Mouse (Mus musculus) megakaryocyte, embryonic 14.5 days (primary cell): ENCODE results near the gene Prkcz. TPM values are rescaled to one million over a fixed set of nuclear protein-coding genes. Genes with fewer than 3 reads are reported as not detected.

Source experiments
- H3K27me3 ChIP-seq: replicated peaks from 2 replicates; pipeline ENCODE3; 2012; ENCODE audit warnings: inconsistent platforms
- H3K36me3 ChIP-seq: replicated peaks from 2 replicates; pipeline ENCODE3; 2012; ENCODE audit warnings: low read length, inconsistent platforms, mixed read lengths
- H3K4me1 ChIP-seq: 2 replicates; pipeline ENCODE4 v1.6.1; 2012; ENCODE audit warnings: inconsistent platforms
- H3K4me3 ChIP-seq: replicated peaks from 2 replicates; pipeline ENCODE3; 2012; ENCODE audit warnings: moderate library complexity, mild to moderate bottlenecking, inconsistent platforms
- H3K9me3 ChIP-seq: 2 replicates; pipeline ENCODE4 v1.6.1; 2012; ENCODE audit warnings: inconsistent platforms
- FLI1 ChIP-seq: IDR thresholded peaks from 2 replicates; pipeline ENCODE4 v1.6.1; 2012; ENCODE audit warnings: low read length, inconsistent platforms, mixed read lengths
- GATA1 ChIP-seq: IDR thresholded peaks from 3 replicates; pipeline ENCODE4 v1.6.1; 2012; ENCODE audit warnings: mixed read lengths, low read length, inconsistent platforms, borderline replicate concordance
- polyA plus RNA-seq: library from polyadenylated mRNA; stranded (reverse); fragments of >175 nt; gene quantifications from 2 replicates; pipeline ENCODE4 v1.2.3, GENCODE M21; 2012; ENCODE audit warnings: low replicate concordance; ENCODE audit not compliant: insufficient read depth

Gene Prkcz
- polyA plus RNA-seq, 1 experiment, result not detected

DNA sequence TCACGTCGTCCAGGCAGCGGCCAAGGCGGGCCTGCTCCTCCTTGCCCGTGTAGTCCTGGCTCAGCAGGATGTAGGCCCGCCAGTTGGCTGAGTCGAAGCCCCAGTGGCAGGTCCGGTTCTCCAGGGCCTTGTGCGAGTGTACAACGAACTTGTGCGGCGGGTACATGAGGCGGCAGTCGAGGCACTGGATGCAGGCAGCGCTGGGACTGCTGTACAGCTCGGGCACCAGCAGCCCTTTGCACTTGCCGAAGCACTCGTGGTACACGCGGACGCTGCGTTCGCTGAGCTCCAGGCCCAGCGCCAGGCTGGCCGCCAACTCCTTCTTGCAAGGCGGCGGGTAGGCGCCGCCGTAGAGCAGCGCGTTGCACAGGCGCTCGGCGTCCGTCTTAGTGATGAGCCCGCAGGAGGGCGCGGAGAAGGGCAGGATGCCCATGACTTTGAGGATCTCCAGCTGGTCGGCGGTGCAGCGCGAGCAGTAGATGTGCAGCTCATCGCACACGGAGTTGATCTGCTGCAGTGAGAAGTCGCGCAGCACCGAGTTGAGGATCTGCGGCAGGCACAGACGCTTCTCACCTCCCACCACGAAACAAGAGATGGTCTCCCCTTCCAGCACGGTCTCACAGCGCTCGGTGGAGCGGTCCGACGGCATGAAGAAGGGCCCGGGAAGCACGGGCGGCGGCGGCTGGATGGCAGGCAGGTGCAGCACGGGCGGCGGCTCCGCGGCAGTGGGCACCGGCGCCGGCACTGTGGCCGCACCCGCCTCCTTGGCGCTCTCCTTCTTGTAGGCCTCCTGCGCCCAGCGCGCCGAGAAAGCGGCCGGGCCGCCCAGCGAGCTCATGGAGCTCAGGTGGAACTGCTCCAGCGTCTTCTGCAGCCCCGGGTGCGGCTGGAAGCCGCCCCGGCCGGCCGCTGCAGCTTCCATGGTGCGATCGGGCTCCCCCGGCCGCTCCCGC is 139.3 kb downstream of the Prkcz start:
- peaks cover 79% of the 10 kb centered on the region for H3K4me1 ChIP-seq
- no peak for TF ChIP-seq FLI1
- TF ChIP-seq GATA1, result no peak

DNA sequence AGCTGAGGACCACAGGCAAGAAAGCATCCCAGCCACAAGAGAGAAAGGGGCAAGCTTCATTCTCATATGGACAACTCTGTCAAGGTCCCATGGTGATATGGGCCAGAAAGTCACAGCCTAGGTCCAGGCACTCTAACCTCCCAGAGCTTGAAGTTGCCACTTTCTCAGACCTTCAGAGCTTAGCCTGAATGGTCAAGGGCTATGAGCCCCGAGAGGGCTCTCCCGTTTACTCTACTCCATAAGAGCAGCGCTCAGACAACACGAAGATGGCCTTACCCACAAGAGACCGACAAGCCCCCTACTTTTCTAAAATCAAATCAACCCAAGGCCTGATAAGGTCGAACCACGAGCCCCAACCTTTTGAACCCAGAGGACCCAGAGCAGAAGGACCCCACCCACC is 140.1 kb downstream of the Prkcz start:
- Histone ChIP-seq H3K4me1 (peaks cover 81% of the 10 kb centered on the region), H3K4me3 (peak overlapping the region; percentile 96), H3K9me3 (no peaks in the 10 kb centered on the region), H3K27me3 (peaks cover 9% of the 10 kb centered on the region), H3K36me3 (peaks cover 39% of the 10 kb centered on the region)
- TF ChIP-seq GATA1 (no peak), FLI1 (no peak)

More for the DNA sequence above, 139.3 kb downstream of the Prkcz start:
- H3K27me3 ChIP-seq, result peaks cover 12% of the 10 kb centered on the region
- no peaks in the 10 kb centered on the region for H3K9me3 ChIP-seq
- peak overlapping the region; percentile 96 for H3K4me3 ChIP-seq
- peaks cover 31% of the 10 kb centered on the region for H3K36me3 ChIP-seq

DNA sequence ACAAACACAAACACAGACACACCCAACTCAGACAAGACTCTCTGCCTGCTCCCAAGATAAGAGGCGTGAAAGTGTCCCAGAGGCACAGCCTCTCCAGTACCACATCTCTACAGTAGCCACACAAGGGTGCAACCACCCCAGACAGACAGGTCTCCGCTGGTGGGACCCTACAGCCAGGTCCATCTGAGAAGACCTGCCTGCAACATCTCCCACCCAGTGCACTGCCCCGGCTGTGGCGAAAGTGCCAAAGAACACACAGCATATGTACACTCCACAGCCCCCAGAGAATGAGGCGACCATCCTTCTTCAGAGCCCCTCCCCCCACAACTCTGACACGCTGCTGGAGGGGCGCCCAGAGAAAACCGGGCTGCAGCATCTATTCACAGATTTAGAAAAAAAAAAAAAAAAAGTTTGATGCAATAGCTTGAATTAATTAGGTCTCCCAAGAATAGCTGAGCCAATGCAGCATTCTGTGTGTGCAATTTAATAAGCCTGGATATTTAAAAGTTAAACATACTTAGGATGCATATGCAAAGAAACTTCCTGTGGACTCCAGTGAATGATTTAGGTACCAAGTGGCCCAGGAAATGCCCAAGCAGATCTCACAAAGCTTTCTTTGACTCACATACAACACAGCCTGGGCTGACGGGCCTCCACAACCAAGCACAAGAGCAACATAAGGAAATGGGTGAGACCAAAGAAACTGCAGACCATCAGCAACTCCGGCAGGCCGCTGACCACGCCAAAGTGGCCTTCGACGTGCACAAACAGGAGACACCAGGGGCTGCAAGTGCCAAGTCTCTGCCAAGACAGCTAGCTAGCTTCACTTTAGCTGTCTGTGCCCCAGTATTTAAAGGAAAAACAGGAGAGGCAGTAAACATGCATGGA is 140.7 kb downstream of the Prkcz start:
- Histone ChIP-seq H3K36me3 (peaks cover 45% of the 10 kb centered on the region), H3K27me3 (peaks cover 3% of the 10 kb centered on the region), H3K9me3 (no peaks in the 10 kb centered on the region), H3K4me3 (peak overlapping the region; percentile 96), H3K4me1 (peaks cover 81% of the 10 kb centered on the region)
- no peak for TF ChIP-seq GATA1
- TF ChIP-seq FLI1, result no peak

DNA sequence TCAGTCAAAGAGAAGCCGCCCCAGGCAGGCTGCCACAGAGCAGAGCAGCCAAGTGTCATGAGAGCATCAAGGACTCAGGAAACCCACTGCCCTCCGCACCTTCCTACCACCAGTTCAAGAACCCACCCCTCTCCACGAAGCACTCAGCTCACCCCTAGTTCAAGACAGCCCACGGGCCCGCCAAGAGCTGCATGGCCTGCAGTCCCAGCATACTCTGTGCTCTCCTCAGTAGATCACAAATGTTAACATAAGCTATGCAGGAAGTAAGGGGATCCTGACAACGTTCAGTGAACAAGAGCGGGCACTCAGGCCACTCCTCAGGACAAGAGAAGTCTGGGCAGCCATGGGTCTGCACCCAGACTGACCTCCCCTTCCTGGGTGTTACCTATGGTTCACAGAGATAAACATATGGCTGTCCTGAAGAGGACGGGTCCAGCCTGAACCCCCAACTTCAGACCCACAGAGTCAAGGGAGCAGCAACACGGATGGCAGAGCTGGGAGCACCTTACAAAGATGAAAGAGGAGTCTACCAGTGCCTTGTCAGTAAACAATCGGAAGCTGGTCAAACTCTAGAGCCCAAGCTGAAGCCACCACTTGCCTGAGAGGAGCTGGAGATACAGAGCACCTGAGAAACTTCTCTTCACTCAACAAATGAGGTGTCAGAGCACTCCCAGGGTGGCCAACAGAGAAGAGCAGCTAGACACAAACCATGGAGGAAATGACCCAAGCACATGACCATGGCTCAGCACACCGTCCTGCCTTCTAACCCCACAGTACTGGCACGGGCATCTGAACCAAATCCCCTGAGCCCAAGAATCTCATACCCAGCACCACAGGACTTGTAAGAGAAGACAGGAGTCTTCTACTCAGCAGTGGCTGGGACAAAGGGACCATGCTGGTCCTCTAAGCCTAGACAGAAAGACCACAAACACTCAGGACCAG is 141.6 kb downstream of the Prkcz start:
- peaks cover 53% of the 10 kb centered on the region for H3K36me3 ChIP-seq
- H3K4me1 ChIP-seq, result peaks cover 85% of the 10 kb centered on the region
- H3K27me3 ChIP-seq, result no peaks in the 10 kb centered on the region
- H3K4me3 ChIP-seq, result peak overlapping the region; percentile 96
- H3K9me3 ChIP-seq, result no peaks in the 10 kb centered on the region
- no peak for TF ChIP-seq FLI1
- no peak for TF ChIP-seq GATA1

DNA sequence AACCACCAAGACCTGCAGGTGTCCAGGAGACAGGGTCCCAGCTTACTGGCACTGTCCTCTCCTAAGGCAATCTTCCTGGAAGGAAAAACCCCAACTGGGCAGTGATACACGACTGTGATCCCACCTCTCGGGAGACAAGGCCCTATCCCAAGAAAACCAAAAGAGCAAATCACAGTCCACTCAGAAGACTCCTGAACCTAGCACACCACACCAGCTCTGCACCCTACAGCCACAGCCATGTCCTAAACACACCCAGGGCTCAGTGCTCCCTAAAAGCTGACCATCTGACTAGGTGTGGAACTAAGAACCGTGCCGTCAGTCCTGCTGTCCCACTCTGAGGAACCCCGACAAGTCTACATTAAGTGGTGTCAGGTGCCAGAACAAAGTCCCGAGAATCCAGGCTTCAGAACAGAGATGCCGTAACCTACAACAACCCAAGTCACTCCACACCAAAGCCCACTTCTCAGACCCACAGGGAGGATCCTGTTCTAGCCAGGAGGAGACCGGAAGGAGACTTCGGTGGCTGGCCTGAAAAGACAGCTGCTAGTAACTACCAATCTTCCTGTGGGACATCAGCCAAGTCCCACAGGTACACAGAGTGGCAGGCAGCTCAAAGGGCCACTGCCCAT is 142.9 kb downstream of the Prkcz start:
- H3K36me3 ChIP-seq, result peaks cover 65% of the 10 kb centered on the region
- peaks cover 85% of the 10 kb centered on the region for H3K4me1 ChIP-seq
- no peaks in the 10 kb centered on the region for H3K27me3 ChIP-seq
- peak overlapping the region; percentile 96 for H3K4me3 ChIP-seq
- no peaks in the 10 kb centered on the region for H3K9me3 ChIP-seq
- no peak for TF ChIP-seq GATA1
- no peak for TF ChIP-seq FLI1

DNA sequence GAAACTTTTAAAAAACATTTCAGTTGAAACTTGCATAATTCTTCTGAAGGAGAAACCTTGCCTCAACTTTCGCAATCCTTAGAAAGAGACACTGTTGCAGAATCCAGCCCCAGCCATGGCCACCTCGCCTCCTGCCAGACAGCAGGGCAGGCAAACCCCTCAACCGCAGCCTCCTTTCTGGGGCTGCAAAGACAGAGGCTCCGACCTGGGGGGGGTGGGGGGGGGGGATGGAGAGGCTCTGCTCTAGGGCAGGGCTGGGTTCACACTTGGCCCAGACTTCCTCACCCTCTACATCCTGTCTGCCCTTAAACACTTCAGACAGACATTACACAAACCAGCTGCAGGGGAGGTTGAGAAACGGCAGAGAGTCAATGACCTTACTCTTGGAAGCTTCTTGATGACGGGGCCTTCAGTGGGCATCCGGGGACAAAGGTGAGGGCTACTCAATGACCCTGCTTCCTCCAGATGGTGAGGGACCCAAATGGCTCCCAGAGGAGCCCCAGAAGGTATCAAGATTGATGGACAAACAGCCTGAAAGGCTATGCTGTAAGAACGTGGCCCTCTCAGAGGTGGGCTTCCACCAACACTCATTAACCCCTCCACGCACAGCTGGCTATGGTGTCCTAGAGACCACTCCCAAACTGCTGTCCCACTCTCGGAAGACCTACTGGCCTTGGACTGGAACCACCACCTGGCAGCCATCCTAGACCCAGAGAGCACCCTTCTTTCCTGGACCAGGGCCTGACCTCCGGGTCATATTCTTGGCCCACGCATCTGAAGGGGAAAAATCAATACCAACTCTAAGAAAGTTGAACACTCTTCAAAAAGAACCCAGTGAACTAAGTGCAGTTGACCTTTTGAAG is 143.7 kb downstream of the Prkcz start:
- H3K4me1 ChIP-seq, result peaks cover 90% of the 10 kb centered on the region
- H3K36me3 ChIP-seq, result peaks cover 71% of the 10 kb centered on the region
- no peaks in the 10 kb centered on the region for H3K9me3 ChIP-seq
- H3K27me3 ChIP-seq, result no peaks in the 10 kb centered on the region
- peak overlapping the region; percentile 83 for H3K4me3 ChIP-seq
- TF ChIP-seq FLI1 (no peak), GATA1 (no peak)

DNA sequence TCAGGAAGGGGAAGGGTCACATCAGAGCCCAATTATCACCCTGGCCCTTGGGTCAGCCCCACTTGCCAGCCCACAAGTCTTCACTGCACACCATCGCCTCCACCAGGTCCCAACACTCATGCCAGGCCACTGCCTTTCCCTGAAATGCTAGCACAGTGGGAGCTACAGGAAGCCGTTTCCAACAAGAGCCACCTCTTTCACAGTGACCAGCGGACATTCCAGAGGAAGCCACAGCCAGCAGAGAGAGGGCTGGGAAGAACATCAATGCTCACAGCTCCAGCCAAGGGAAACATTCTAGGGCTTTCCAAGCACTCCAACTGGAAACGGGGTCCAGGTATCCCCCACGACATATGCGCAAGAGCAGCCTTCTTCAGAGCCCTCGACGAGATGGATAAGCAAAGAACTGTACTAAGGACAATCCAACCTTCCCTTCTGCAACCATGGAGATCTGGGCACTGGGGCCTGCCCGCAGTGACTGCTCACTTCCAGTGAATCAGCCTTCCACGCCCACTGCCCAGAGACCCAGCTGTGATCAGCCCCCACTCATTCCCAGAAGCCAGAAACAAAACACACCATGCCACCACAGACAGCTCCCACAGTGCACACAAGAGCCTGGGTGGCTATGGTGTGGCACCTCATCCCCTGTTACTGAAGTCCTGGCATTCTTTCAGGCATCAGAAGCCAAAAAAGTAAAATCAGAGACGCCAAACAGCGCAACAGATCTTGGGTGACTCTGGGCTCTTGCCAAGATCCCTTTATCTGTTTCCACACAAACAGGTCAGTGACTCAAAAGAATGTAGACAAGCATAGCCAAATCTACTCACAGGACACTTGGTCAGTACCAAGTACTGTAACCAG is 145.2 kb downstream of the Prkcz start:
- TF ChIP-seq GATA1, result no peak
- TF ChIP-seq FLI1, result no peak
- Histone ChIP-seq H3K9me3 (no peaks in the 10 kb centered on the region), H3K36me3 (peaks cover 79% of the 10 kb centered on the region), H3K27me3 (no peaks in the 10 kb centered on the region), H3K4me1 (peaks cover 93% of the 10 kb centered on the region), H3K4me3 (peak overlapping the region; percentile 36)
